Mouse (Mus musculus) lung, embryonic 15.5 days (tissue): Measurements from ENCODE around the gene Plekhh3. TPM values are rescaled to one million over a fixed set of nuclear protein-coding genes. Genes with fewer than 3 reads are reported as not detected.

Source experiments
- ATAC-seq: fragments of 200-750 bp; cut with Nextera tagmentation; 2 replicates; pipeline ENCODE4 v1.8.0; 2017; ENCODE audit warnings: moderate number of reproducible peaks, borderline replicate concordance; ENCODE audit not compliant: low FRiP score, low TSS enrichment; ENCODE audit errors: extremely low read depth
- H3K27ac ChIP-seq: fragments of 300-500 bp; sonication (generic); 2 replicates; pipeline ENCODE4 v1.5.1; 2015; ENCODE audit warnings: moderate library complexity, mild to moderate bottlenecking, inconsistent platforms
- H3K27me3 ChIP-seq: fragments of 300-500 bp; sonication (generic); 2 replicates; pipeline ENCODE4 v1.6.1; 2015; ENCODE audit warnings: inconsistent platforms
- H3K36me3 ChIP-seq: fragments of 300-500 bp; sonication (generic); 2 replicates; pipeline ENCODE4 v1.6.1; 2015; ENCODE audit warnings: inconsistent platforms
- H3K4me1 ChIP-seq: fragments of 300-500 bp; sonication (generic); 2 replicates; pipeline ENCODE4 v1.6.1; 2015; ENCODE audit warnings: inconsistent platforms
- H3K4me2 ChIP-seq: fragments of 300-500 bp; sonication (generic); 2 replicates; pipeline ENCODE4 v1.6.1; 2015; ENCODE audit warnings: inconsistent platforms, mild to moderate bottlenecking, moderate library complexity
- H3K4me3 ChIP-seq: fragments of 300-500 bp; sonication (generic); 2 replicates; pipeline ENCODE4 v1.5.1; 2015; ENCODE audit warnings: mild to moderate bottlenecking, inconsistent platforms
- H3K9ac ChIP-seq: fragments of 300-500 bp; sonication (generic); 2 replicates; pipeline ENCODE4 v1.6.1; 2015; ENCODE audit warnings: inconsistent platforms
- H3K9me3 ChIP-seq: fragments of 300-500 bp; sonication (generic); 2 replicates; pipeline ENCODE4 v1.6.1; 2016; ENCODE audit warnings: inconsistent platforms
- WGBS: fragments of 180-500 bp; shearing (Covaris S2); methylation state at CpG from one replicate; pipeline ENCODE4 v1.1.7; 2015; 5-methylcytosine and 5-hydroxymethylcytosine counted together
- polyA plus RNA-seq: library from polyadenylated mRNA; unstranded; fragments of >200 nt; fragmentation: Nextera tagmentation; extraction: Ambion mirVana; gene quantifications from 2 replicates; pipeline ENCODE4 v1.2.1, GENCODE M21; 2015

The Plekhh3 gene
- polyA plus RNA-seq, 1 experiment from 2014 or later, result 19.8 TPM

- no peak for ATAC-seq
- Histone ChIP-seq H3K9me3 (no peaks in the 10 kb centered on the region), H3K27ac (no peak overlapping the region), H3K4me2 (no peak overlapping the region), H3K4me1 (peaks cover 19% of the 10 kb centered on the region), H3K27me3 (peaks cover 5% of the 10 kb centered on the region), H3K9ac (no peak overlapping the region), H3K36me3 (no peaks in the 10 kb centered on the region), H3K4me3 (no peak overlapping the region)
- WGBS, result 85% methylated on average over 12 of the region's 12 CpGs
These were observed 13.8 kb upstream of the Plekhh3 start for GRCm38 (mm10) chr11:101184984-101185383.

DNA sequence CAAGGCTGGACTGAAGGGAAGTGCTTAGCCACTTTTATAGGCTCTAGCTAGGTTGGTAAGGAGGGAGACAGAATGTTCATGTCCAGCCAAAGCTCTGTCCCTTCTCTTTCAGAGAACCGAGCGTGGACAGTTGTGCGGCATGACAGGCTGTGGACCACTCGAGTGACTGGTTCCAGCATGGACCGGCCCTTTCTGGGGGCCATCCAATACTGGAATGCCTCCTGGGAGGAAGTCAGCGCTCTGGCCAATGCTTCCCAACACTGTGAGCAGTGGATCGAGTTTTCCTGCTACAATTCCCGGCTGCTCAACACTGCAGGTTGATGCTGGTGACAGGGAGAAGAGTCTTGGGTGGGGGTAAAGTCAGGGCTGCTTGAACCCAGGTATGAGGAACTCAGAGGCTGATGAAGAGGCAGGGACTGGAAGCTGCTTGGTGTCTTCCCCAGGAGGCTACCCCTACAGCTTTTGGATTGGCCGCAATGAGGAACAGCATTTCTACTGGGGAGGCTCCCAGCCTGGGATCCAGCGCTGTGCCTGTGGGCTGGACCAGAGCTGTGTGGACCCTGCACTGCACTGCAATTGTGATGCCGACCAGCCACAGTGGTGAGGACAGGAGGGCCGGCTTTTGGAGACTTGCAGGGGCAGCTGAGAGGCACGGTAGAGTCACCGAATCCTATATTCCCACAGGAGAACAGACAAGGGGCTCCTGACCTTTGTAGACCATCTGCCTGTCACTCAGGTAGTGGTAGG, 11.8 kb upstream of the Plekhh3 start:
- Histone ChIP-seq H3K9me3 (no peaks in the 10 kb centered on the region), H3K27me3 (peaks cover 14% of the 10 kb centered on the region), H3K9ac (no peak overlapping the region), H3K4me2 (no peak overlapping the region), H3K4me3 (no peak overlapping the region), H3K4me1 (0 out of 2 replicates have a peak, but pooled peaks cover 3% of the 10 kb centered on the region), H3K27ac (no peak overlapping the region), H3K36me3 (no peaks in the 10 kb centered on the region)
- 71% methylated on average over 14 of the region's 14 CpGs for WGBS
- ATAC-seq, result no peak

DNA sequence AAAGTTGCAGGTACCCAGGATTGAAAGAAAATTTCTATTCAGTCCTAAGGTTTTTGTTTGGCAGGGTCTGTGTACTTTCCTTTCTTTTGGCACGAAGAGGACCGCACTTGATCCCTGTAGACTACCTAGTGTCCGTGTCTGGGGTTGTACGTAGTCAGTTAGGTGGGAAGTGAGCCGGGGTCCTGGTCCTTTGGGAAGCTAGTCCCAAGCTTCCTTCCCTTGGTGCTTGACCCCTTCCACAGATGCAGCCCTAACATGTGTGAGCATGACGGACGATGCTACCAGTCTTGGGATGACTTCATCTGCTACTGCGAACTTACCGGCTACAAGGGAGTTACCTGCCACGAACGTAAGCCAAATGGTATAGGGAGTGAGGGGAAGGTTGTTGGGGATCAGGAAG, 10.8 kb upstream of the Plekhh3 start:
- 90% methylated on average over 11 of the region's 11 CpGs for WGBS
- Histone ChIP-seq H3K4me3 (no peak overlapping the region), H3K27me3 (peaks cover 24% of the 10 kb centered on the region), H3K27ac (no peak overlapping the region), H3K9me3 (no peaks in the 10 kb centered on the region), H3K36me3 (no peaks in the 10 kb centered on the region), H3K9ac (no peak overlapping the region), H3K4me2 (no peak overlapping the region), H3K4me1 (peaks cover 5% of the 10 kb centered on the region; the same call in 1 of the 2 replicates)
- no peak for ATAC-seq

DNA sequence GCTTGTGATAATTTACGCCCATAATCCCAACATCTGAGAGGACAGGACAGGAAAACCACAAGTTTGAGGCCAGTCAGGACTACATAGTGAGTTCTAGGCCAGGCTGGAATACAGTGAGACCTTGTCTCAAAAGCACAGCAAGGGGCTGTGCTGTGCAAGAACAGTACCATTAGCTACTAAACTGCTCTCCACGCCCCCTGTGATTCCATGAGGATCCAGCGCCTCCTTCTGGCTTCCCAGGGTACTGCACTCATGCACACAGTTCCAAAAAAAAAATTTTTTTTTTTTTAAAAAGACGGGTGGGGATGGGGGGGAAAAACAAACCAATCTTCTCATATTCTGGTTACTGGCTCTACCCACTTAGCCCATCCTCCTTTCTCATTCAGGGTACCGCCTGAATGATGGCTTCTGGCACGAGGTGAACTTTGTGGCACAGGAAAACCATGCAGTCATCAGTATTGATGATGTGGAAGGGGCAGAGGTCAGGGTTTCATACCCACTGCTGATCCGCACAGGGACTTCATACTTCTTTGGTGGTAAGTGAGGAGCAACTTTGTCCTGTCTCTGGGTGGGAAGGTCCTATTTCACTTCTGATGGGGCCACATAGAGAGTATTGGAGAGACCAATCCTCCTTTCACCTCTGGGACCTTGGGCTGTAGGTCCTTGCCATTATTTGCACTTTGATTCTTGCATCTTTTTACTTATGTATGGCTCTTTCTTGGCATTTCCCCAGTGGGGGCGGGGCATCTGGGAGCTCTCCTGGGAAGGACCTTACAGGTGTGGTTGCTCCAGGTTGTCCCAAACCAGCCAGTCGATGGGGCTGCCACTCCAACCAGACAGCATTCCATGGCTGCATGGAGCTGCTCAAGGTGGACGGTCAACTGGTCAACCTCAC, 9.9 kb upstream of the Plekhh3 start:
- Histone ChIP-seq H3K4me2 (no peak overlapping the region), H3K27ac (no peak overlapping the region), H3K9ac (no peak overlapping the region), H3K4me3 (no peak overlapping the region), H3K4me1 (peaks cover 14% of the 10 kb centered on the region), H3K9me3 (no peaks in the 10 kb centered on the region), H3K36me3 (no peaks in the 10 kb centered on the region), H3K27me3 (peaks cover 32% of the 10 kb centered on the region)
- no peak for ATAC-seq
- WGBS, result 35% methylated on average over 10 of the region's 10 CpGs

GRCm38 (mm10) chr11:101180261-101180660, 9.1 kb upstream of the Plekhh3 start:
- WGBS, result 55% methylated on average over 17 of the region's 17 CpGs
- ATAC-seq, result no peak

DNA sequence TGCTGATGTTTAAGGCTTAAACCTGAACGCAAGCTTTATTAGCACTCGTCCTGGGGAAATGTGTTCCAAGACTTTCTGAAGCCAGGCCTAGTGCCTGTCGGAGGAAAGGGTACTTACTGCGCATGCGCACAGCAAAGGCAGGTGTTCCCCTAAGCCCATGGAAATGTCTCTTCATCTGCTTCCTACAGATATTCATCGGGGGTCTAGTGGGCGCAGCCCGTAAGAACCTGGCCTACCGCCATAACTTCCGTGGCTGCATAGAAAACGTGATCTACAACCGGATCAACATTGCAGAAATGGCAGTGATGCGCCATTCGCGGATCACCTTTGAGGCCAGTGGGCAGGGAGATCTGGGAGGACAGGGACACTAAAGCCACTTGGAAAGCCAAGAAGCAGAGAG, 8.2 kb upstream of the Plekhh3 start:
- 81% methylated on average over 15 of the region's 15 CpGs for WGBS
- peaks cover 29% of the 10 kb centered on the region for H3K4me1 ChIP-seq
- no peaks in the 10 kb centered on the region for H3K36me3 ChIP-seq
- no peaks in the 10 kb centered on the region for H3K9me3 ChIP-seq
- ATAC-seq, result no peak
- peaks cover 48% of the 10 kb centered on the region for H3K27me3 ChIP-seq
- no peak overlapping the region for H3K27ac ChIP-seq
- H3K4me3 ChIP-seq, result no peak overlapping the region
- no peak overlapping the region for H3K4me2 ChIP-seq
- no peak overlapping the region for H3K9ac ChIP-seq

More at GRCm38 (mm10) chr11:101180261-101180660, 9.1 kb upstream of the Plekhh3 start:
- Histone ChIP-seq H3K4me1 (peaks cover 20% of the 10 kb centered on the region), H3K4me3 (no peak overlapping the region), H3K27me3 (peaks cover 39% of the 10 kb centered on the region), H3K9ac (no peak overlapping the region), H3K36me3 (no peaks in the 10 kb centered on the region), H3K27ac (no peak overlapping the region), H3K9me3 (no peaks in the 10 kb centered on the region), H3K4me2 (no peak overlapping the region)

DNA sequence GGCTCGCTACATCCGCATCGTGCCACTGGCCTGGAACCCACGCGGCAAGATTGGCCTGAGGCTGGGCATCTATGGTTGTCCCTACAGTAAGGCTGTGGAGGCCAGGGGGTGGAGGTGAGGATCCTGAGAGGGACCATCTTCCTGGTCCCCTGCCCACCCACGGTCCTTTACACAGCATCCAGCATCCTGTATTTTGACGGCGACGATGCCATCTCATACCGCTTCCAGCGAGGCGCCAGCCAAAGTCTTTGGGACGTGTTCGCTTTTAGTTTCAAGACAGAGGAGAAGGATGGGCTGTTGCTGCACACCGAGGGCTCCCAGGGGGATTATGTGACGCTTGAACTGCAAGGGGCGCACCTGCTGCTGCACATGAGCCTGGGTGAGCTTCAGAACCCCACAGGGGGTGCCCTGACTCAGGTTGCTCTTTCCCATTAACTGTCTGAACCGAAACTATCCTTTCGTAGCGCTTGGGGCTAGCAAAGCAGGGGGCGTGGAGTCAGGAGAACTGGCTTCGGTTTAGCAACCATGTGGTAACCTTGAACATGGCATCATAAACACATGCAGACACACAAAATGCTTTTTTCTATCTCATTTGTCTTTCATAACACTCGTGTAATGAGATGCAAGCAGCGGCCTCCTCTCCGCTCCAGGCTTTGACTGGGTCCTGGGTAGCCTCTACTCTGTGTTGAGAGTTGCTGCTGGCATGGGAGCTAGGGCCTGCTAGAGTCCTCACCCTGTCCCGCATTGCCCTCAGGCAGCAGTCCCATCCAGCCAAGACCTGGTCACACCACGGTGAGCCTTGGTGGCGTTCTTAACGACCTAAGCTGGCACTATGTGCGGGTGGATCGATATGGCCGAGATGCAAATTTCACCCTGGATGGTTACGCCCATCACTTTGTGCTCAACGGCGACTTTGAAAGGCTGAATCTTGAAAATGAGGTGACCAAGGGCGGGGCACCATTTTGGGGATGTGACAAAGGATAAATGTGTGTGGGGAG, 7.2 kb upstream of the Plekhh3 start:
- H3K27me3 ChIP-seq, result peaks cover 49% of the 10 kb centered on the region
- 61% methylated on average over 36 of the region's 36 CpGs for WGBS
- no peaks in the 10 kb centered on the region for H3K9me3 ChIP-seq
- H3K4me2 ChIP-seq, result no peak overlapping the region
- no peaks in the 10 kb centered on the region for H3K36me3 ChIP-seq
- ATAC-seq, result no peak
- H3K27ac ChIP-seq, result no peak overlapping the region
- peaks cover 37% of the 10 kb centered on the region for H3K4me1 ChIP-seq
- H3K9ac ChIP-seq, result no peak overlapping the region
- H3K4me3 ChIP-seq, result no peak overlapping the region

DNA sequence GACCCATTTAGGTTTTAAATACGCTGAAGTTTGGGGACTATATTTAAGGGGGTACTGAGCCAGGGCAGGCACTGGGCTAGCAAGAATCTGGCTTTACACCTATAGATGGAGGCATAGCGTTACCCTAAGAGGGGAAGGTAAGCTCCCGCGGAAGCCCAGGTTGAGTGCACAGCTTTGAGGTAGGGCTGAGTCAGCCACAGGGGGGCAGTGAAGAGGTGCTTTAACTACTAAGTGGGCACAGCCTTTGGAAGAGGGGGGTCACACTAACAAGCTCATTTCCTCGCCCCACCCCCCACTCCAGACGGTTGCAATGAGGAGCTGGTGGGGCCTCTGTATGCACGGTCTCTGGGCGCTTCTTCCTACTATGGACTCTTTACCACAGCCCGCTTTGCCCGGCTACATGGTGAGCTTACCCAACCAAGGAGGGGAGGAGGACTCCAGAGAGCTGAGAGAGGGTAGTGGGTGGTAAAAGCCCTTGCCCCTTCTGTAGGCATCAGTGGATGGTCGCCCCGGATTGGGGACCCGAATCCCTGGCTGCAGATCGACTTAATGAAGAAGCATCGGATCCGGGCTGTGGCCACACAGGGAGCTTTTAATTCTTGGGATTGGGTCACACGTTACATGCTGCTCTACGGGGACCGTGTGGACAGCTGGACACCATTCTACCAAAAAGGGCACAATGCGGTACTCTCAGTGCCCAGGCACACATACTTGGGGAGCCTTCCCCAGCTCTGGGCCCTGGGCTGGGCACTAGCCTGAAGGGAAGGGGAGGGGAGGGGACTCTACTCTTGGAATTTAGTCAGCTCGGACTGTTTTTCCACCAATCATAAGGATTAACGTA, 6.0 kb upstream of the Plekhh3 start:
- 29% methylated on average over 22 of the region's 22 CpGs for WGBS
- Histone ChIP-seq H3K4me3 (peak overlapping the region; percentile 5; the same call in 1 of the 2 replicates), H3K27ac (no peak overlapping the region), H3K27me3 (peaks cover 49% of the 10 kb centered on the region), H3K36me3 (no peaks in the 10 kb centered on the region), H3K4me1 (peaks cover 48% of the 10 kb centered on the region), H3K9me3 (no peaks in the 10 kb centered on the region), H3K9ac (no peak overlapping the region), H3K4me2 (peak overlapping the region; percentile 53; the same call in 1 of the 2 replicates)
- ATAC-seq, result no peak

DNA sequence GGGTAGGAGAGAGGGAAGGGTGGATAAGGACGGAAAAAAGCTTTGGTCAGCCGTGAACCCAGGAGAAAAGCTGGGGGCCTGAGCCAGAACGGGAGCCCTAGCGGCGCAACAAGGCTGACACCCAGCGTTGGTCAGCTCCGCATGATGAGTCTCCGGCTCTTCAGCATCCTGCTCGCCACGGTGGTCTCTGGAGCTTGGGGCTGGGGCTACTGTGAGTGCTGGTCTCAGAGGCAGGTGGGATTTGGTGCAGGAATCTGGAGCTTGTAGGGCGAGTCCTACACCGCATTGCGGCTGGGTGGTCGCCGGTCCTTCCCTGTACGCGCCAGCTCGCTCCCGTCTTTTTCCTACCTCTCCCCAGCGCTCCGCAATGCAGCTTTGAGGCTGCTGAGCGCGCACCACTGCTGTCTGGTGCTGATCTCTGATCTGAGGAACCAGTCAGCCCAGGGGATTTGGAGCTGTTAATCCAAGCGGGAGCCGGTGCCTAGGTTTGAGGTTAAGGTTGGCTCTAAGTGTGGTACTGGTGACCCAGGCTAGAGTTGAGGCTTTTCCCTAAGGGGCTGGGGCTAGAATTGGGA, 5.1 kb upstream of the Plekhh3 start:
- no peak overlapping the region for H3K27ac ChIP-seq
- no peaks in the 10 kb centered on the region for H3K36me3 ChIP-seq
- peaks cover 55% of the 10 kb centered on the region for H3K4me1 ChIP-seq
- H3K27me3 ChIP-seq, result peaks cover 49% of the 10 kb centered on the region
- WGBS, result 2% methylated on average over 25 of the region's 25 CpGs
- peak overlapping the region; percentile 53 for H3K4me2 ChIP-seq
- no peak overlapping the region for H3K9ac ChIP-seq
- no peaks in the 10 kb centered on the region for H3K9me3 ChIP-seq
- no peak for ATAC-seq
- H3K4me3 ChIP-seq, result peak overlapping the region; percentile 20

- no peaks in the 10 kb centered on the region for H3K9me3 ChIP-seq
- peak overlapping the region; percentile 20 for H3K4me3 ChIP-seq
- WGBS, result 12% methylated on average over 11 of the region's 11 CpGs
- peak overlapping the region; percentile 53 for H3K4me2 ChIP-seq
- ATAC-seq, result no peak
- H3K36me3 ChIP-seq, result no peaks in the 10 kb centered on the region
- H3K27me3 ChIP-seq, result peaks cover 49% of the 10 kb centered on the region
- no peak overlapping the region for H3K27ac ChIP-seq
- H3K4me1 ChIP-seq, result peaks cover 53% of the 10 kb centered on the region
- no peak overlapping the region for H3K9ac ChIP-seq
These were observed 4.5 kb upstream of the Plekhh3 start for GRCm38 (mm10) chr11:101175636-101176116.
